Mouse (Mus musculus) adrenal gland (tissue): ENCODE measurements around the gene Ostf1.

Experiments used
- intact Hi-C: fragments of 180-260 bp; cut with DNase I; formaldehyde crosslinking; loops from one replicate; pipeline ENCODE4 v1.15.1; 2025

Gene Ostf1

GRCm38 (mm10) chr19:18573443-18573842 is 58.2 kb downstream of the Ostf1 start:
- intact Hi-C loops = no loop called here

DNA sequence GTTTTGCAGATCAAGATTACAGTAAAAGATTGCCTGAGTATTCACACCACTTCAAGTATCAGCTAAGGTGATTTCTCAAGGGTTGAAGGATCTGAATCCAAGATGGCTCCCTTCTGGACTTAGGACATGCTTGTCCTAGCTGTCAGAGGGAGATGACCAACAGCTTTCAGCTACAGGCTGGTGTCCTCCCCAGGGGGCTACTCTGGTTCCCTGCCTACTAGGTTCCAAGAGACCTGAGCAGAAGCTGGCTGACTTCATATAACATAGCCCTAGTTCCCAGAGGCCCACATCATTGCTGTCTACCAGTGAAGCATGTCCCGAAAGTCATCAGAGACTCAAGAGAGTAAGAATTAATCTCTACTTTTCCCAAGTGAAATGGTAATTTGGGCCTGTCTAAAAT is 62.1 kb downstream of the Ostf1 start:
- intact Hi-C loops = no loop called here

DNA sequence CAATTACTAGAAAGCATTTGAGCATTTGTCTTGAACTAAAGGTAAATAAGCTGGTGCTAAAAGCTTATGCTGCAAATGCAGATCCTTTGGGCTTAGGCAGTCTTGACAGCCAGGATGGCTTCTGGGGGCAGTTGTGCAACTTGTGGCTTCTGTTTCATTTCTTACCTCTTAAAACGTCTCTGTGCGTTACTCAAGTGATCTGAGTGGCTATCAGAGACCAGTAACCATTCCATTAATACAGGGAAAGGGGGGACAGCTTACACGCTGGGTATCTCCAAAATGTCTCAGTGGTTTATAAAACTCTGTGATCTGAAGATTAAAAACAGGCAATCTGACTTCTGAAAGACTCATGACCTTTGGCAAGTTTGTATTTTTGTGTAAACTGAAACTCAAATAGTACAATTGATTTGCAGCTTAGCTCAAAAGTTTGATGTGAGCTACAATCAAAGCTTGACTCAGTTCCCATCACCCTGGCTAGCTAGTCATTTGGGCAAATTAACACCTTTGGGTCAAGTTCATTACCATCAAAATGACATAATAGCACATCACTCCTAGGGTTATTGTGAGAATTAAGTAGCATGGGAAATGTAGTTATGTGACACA is 62.7 kb downstream of the Ostf1 start:
- intact Hi-C loops = no loop called here

- intact Hi-C loops = no loop called here
These were observed 63.4 kb downstream of the Ostf1 start for GRCm38 (mm10) chr19:18567936-18568827.

- intact Hi-C loops = no loop called here
These were observed 64.1 kb downstream of the Ostf1 start for GRCm38 (mm10) chr19:18567501-18567900.

DNA sequence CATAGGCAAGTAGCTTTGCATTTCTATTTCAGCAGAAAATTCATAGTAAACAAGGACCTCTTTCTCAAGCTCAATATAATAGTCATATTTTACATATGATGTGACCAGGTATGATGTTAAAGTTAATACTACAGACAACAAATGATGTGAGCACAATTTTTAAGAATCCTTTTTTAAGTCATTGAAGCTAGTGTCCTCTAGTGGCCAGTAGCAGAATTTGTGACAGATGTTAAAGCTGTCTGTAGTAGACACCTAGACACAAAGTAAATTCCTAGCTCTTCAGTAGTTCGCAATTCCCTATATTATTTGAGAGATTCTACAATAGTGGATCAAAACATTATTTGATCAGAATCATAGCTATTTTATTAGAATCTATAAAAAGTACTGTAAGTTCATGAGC is 73.9 kb downstream of the Ostf1 start:
- intact Hi-C loops = loop anchor here (10.0 kb wide), 1 partner anchor 277 kb away; no protein-coding TSS in a partner anchor

- intact Hi-C loops = loop anchor here (10.0 kb wide), 1 partner anchor 279 kb away; no protein-coding TSS in a partner anchor
These were observed 76.0 kb downstream of the Ostf1 start for GRCm38 (mm10) chr19:18555645-18556044.

- intact Hi-C loops = loop anchor here (2.0 to 5.0 kb wide), 2 partner anchors 691 to 1082 kb away; no protein-coding TSS in a partner anchor
These were observed 83.0 kb downstream of the Ostf1 start for GRCm38 (mm10) chr19:18548668-18549067.
